ENCODE assay signal across 22 mouse cellular contexts in the genomic region with DNA sequence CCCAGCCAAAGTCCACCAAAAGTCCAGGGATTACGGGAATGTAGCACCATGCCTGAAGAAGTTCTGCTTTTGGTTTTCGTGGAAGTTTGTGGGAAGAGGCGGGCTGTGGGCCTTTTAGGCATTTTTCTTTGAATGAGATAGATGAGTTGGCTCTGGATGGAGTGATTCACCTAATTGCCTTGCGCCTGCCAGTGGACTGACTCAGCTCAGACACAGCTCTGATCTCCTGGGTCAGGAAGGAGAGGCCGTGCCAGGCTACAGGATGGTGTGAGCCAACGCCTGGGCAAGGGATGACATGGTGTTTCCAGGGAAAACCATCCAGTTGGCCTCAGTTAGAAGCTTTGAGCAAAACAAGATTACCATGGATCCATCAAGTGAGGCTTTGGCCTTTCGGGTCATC. TPM values are rescaled to one million over a fixed set of nuclear protein-coding genes. Genes with fewer than 3 reads are reported as not detected.
DNase-seq lines count a peak whose midpoint lies in the region; ATAC-seq and TF ChIP-seq lines count a peak whose summit lies in the region.
"Had no signal": no experiment of that assay in that cellular context is flagged by ENCODE, and none has a peak within 500 bp of the region (broad histone marks: within the 10 kb centered on the region; RNA-seq: fewer than 3 reads in every experiment).

No protein-coding gene starts in this region.

- H3K4me2 ChIP-seq in hindbrain, postnatal 0 days (ENCODE audit: low read depth, low read length): no peak overlapping the region
- H3K4me2 ChIP-seq: heart, embryonic 11.5 days had no signal

- H3K27ac ChIP-seq in gastrocnemius, adult 2 months: no peak overlapping the region
- H3K27ac ChIP-seq in hindbrain, postnatal 0 days: no peak overlapping the region
- no peak overlapping the region for H3K27ac ChIP-seq in midbrain, embryonic 10.5 days (replicated peaks)
- H3K27ac ChIP-seq: embryonic facial prominence, embryonic 10.5 days; forebrain, embryonic 10.5 days; hindbrain, embryonic 10.5 days; layer of hippocampus, adult 2 months; macrophage had no signal

- intact Hi-C loops in gastrocnemius, adult 2 months (cut with DNase I): loop anchor here (5.0 kb wide), 1 partner anchor 92 kb away; no protein-coding TSS in a partner anchor

- no peaks in the 10 kb centered on the region for H3K36me3 ChIP-seq in hindbrain, postnatal 0 days (ENCODE audit: insufficient read depth, low read length)
- H3K36me3 ChIP-seq in midbrain, embryonic 10.5 days: no peaks in the 10 kb centered on the region
- H3K36me3 ChIP-seq: embryonic facial prominence, embryonic 10.5 days; forebrain, embryonic 10.5 days; hindbrain, embryonic 10.5 days had no signal

- H3K9ac ChIP-seq in hindbrain, postnatal 0 days (replicated peaks; ENCODE audit: low read length): no peak overlapping the region

- H3K27me3 ChIP-seq in Patski: no peaks in the 10 kb centered on the region
- H3K27me3 ChIP-seq in hindbrain, postnatal 0 days (ENCODE audit: insufficient read depth, low read length): no peaks in the 10 kb centered on the region
- no peaks in the 10 kb centered on the region for H3K27me3 ChIP-seq in midbrain, embryonic 10.5 days (ENCODE audit: low read depth, poor library complexity, severe bottlenecking)

- peak; percentile 98 for ATAC-seq in Patski
- ATAC-seq in hindbrain, postnatal 0 days: no peak
- ATAC-seq in megakaryocyte, adult 5-6 weeks (ENCODE audit: poor library complexity, severe bottlenecking): no peak
- ATAC-seq: CD4-positive, CD25-positive, alpha-beta regulatory T cell, adult 4 months had no signal

- CTCF ChIA-PET in Patski (lab: Charles Lee): interaction anchor here (1.3 kb wide), 1 partner anchor 29 kb away, joined by 5 read pairs; no protein-coding TSS in a partner anchor

- TF ChIP-seq CTCF in gastrocnemius, adult 2 months (IDR thresholded peaks at IDR 0.05): no peak
- TF ChIP-seq CTCF in Patski (IDR thresholded peaks at IDR 0.05): no peak
- TF ChIP-seq CTCF in hindbrain, postnatal 0 days (IDR thresholded peaks at IDR 0.05; ENCODE audit: low read depth): no peak

- peak; percentile 37 for DNase-seq in gastrocnemius, adult 2 months
- DNase-seq in gastrocnemius, postnatal 25 days: no peak
- DNase-seq in 3134 (ENCODE audit: extremely low read depth, insufficient read length, low spot score): peak; percentile 78
- peak; percentile 83 for DNase-seq in Patski (ENCODE audit: low read depth, low spot score)
- peak; percentile 37 to 54 for DNase-seq in cerebellum, postnatal 10 days
- DNase-seq in hindbrain, postnatal 0 days (ENCODE audit: low spot score): no peak
- DNase-seq in midbrain, embryonic 10.5 days (ENCODE audit: low spot score): no peak
- DNase-seq: kidney, adult 9 months; right cerebral cortex, postnatal 4 days; thymus, postnatal 14 days had no signal

- POLR2A ChIA-PET in Patski (lab: Charles Lee): interaction anchor here (0.8 kb wide), 1 partner anchor 27 kb away, joined by 3 read pairs; no protein-coding TSS in a partner anchor

- H3K4me1 ChIP-seq in hindbrain, postnatal 0 days (ENCODE audit: insufficient read depth, low read length): no peaks in the 10 kb centered on the region
- peaks cover 5% of the 10 kb centered on the region; the same call in 1 of the 2 replicates for H3K4me1 ChIP-seq in midbrain, embryonic 10.5 days

- H3K9me3 ChIP-seq in hindbrain, postnatal 0 days (ENCODE audit: low read length): no peaks in the 10 kb centered on the region
- peaks cover 8% of the 10 kb centered on the region for H3K9me3 ChIP-seq in midbrain, embryonic 10.5 days (replicated peaks)

- no peak overlapping the region for H3K4me3 ChIP-seq in gastrocnemius, adult 2 months
- no peak overlapping the region for H3K4me3 ChIP-seq in hindbrain, postnatal 0 days (ENCODE audit: low read length)
- H3K4me3 ChIP-seq in midbrain, embryonic 10.5 days: no peak overlapping the region
- H3K4me3 ChIP-seq: embryonic facial prominence, embryonic 10.5 days; forebrain, embryonic 10.5 days; hindbrain, embryonic 10.5 days; layer of hippocampus, adult 2 months had no signal

- WGBS in hindbrain, postnatal 0 days: 93% methylated on average over 7 of the region's 7 CpGs
- whole genome bisulfite sequencing in midbrain, embryonic 10.5 days: 95% methylated on average over 7 of the region's 7 CpGs

- in situ Hi-C loops in Patski (cut with MboI; ENCODE audit: low pct_unique_long_range_greater_than_20kb): loop anchor here (10.0 kb wide), 1 partner anchor 184 kb away; no protein-coding TSS in a partner anchor

RNA-seq across cellular contexts. Expression of a gene that starts 8.1 kb away (rescaled TPM):
- 1 to 10 TPM in 1 of 2 experiments, under 1 TPM in 1; 0.89 to 1.3 TPM for total RNA-seq in gastrocnemius, adult 2 months (2021)
- total RNA-seq in gastrocnemius, postnatal 25 days (2021): under 1 TPM in 1 of 2 experiments, not detected in 1; 0.75 TPM
- polyA plus RNA-seq in Patski (2021): 87.9 TPM
- total RNA-seq in hindbrain, postnatal 0 days (2014; rRNA removed): 3.0 and 4.8 TPM in 2 replicates
- polyA plus RNA-seq in hindbrain, postnatal 0 days (2015; fragmentation: Nextera tagmentation; extraction: Ambion mirVana): 1.3 and 1.4 TPM in 2 replicates
- polyA plus RNA-seq in midbrain, embryonic 10.5 days (2016; fragmentation: Nextera tagmentation; extraction: Ambion mirVana): 0.68 and 1.0 TPM in 2 replicates
- 100 and 110 TPM in 2 replicates for total RNA-seq in megakaryocyte, adult 5-6 weeks (2015)
- total RNA-seq in megakaryocyte, adult 5-6 weeks (2017): 96.3 and 124 TPM in 2 replicates

RNA-seq across cellular contexts. Expression of a gene that starts 11.5 kb away (rescaled TPM):
- total RNA-seq in gastrocnemius, adult 2 months (2021): 1 to 10 TPM; 2.4 to 2.8 TPM
- 1 to 10 TPM; 4.4 to 4.5 TPM for total RNA-seq in gastrocnemius, postnatal 25 days (2021)
- 44.1 TPM for polyA plus RNA-seq in Patski (2021)
- total RNA-seq in hindbrain, postnatal 0 days (2014; rRNA removed): 423 and 447 TPM in 2 replicates
- polyA plus RNA-seq in hindbrain, postnatal 0 days (2015; fragmentation: Nextera tagmentation; extraction: Ambion mirVana): 97.9 and 101 TPM in 2 replicates
- 10.0 and 18.3 TPM in 2 replicates for polyA plus RNA-seq in midbrain, embryonic 10.5 days (2016; fragmentation: Nextera tagmentation; extraction: Ambion mirVana)
- total RNA-seq in megakaryocyte, adult 5-6 weeks (2015): not detected in 2 replicates
- not detected in 2 replicates for total RNA-seq in megakaryocyte, adult 5-6 weeks (2017)
- total RNA-seq: monocyte, adult 5-6 weeks had no signal
- polyA plus RNA-seq: CD4-positive, CD25-positive, alpha-beta regulatory T cell, adult 4 months; macrophage had no signal

RNA-seq across cellular contexts. Expression of a gene that starts 18.3 kb away (rescaled TPM):
- total RNA-seq in gastrocnemius, adult 2 months (2021): not detected
- total RNA-seq in gastrocnemius, postnatal 25 days (2021): not detected
- polyA plus RNA-seq in Patski (2021): not detected
- total RNA-seq in hindbrain, postnatal 0 days (2014; rRNA removed): not detected in 2 replicates
- not detected in 2 replicates for polyA plus RNA-seq in hindbrain, postnatal 0 days (2015; fragmentation: Nextera tagmentation; extraction: Ambion mirVana)
- not detected in 2 replicates for polyA plus RNA-seq in midbrain, embryonic 10.5 days (2016; fragmentation: Nextera tagmentation; extraction: Ambion mirVana)
- 0.74 and 1.8 TPM in 2 replicates for total RNA-seq in megakaryocyte, adult 5-6 weeks (2015)
- 0.66 and 0.94 TPM in 2 replicates for total RNA-seq in megakaryocyte, adult 5-6 weeks (2017)
- total RNA-seq: layer of hippocampus, adult 2 months; liver, adult 2 months; monocyte, adult 5-6 weeks had no signal
- polyA plus RNA-seq: brain, embryonic 14.5 days; embryonic facial prominence, embryonic 10.5 days; forebrain, embryonic 10.5 days; heart, embryonic 11.5 days; hindbrain, embryonic 10.5 days; liver, adult 2 months; macrophage had no signal

RNA-seq across cellular contexts. Expression of a gene that starts 36.5 kb away (rescaled TPM):
- 1 to 10 TPM; 3.5 to 6.5 TPM for total RNA-seq in gastrocnemius, adult 2 months (2021)
- total RNA-seq in gastrocnemius, postnatal 25 days (2021): 1 to 10 TPM; 4.0 TPM
- polyA plus RNA-seq in Patski (2021): 32.4 TPM
- 138 and 152 TPM in 2 replicates for total RNA-seq in hindbrain, postnatal 0 days (2014; rRNA removed)
- polyA plus RNA-seq in hindbrain, postnatal 0 days (2015; fragmentation: Nextera tagmentation; extraction: Ambion mirVana): 219 and 222 TPM in 2 replicates
- 116 and 127 TPM in 2 replicates for polyA plus RNA-seq in midbrain, embryonic 10.5 days (2016; fragmentation: Nextera tagmentation; extraction: Ambion mirVana)
- 0.69 TPM in 1 of 2 replicates, not detected in the other for total RNA-seq in megakaryocyte, adult 5-6 weeks (2015)
- total RNA-seq in megakaryocyte, adult 5-6 weeks (2017): 0.40 TPM in 1 of 2 replicates, not detected in the other

RNA-seq across cellular contexts. Expression of a gene that starts 41.9 kb away (rescaled TPM):
- not detected for total RNA-seq in gastrocnemius, adult 2 months (2021)
- not detected for total RNA-seq in gastrocnemius, postnatal 25 days (2021)
- polyA plus RNA-seq in Patski (2021): 0.21 TPM
- not detected in 2 replicates for total RNA-seq in hindbrain, postnatal 0 days (2014; rRNA removed)
- polyA plus RNA-seq in hindbrain, postnatal 0 days (2015; fragmentation: Nextera tagmentation; extraction: Ambion mirVana): 0.19 and 0.55 TPM in 2 replicates
- polyA plus RNA-seq in midbrain, embryonic 10.5 days (2016; fragmentation: Nextera tagmentation; extraction: Ambion mirVana): 0.64 and 0.99 TPM in 2 replicates
- not detected in 2 replicates for total RNA-seq in megakaryocyte, adult 5-6 weeks (2015)
- total RNA-seq in megakaryocyte, adult 5-6 weeks (2017): not detected in 2 replicates
- total RNA-seq: layer of hippocampus, adult 2 months; left cerebral cortex, postnatal 10 days; liver, adult 2 months; monocyte, adult 5-6 weeks had no signal
- polyA plus RNA-seq: brain, embryonic 14.5 days; CD4-positive, CD25-positive, alpha-beta regulatory T cell, adult 4 months; liver, adult 2 months; macrophage had no signal

Comparison
In these comparisons a context has a peak if more than half of its experiments do, and no peak if none do; other contexts are left out.
1. DNase-seq: peak in gastrocnemius, adult 2 months (single experiment), 3134 (single experiment), Patski (single experiment) and cerebellum, postnatal 10 days (2 of 2); none in gastrocnemius, postnatal 25 days (single experiment), hindbrain, postnatal 0 days (single experiment) and midbrain, embryonic 10.5 days (single experiment).
2. RNA of a gene that starts 8.1 kb away (total RNA-seq): 96.3 to 124 TPM in megakaryocyte, adult 5-6 weeks; 3.0 to 4.8 TPM in hindbrain, postnatal 0 days, 0.89 to 1.3 TPM in gastrocnemius, adult 2 months and 0.75 TPM in gastrocnemius, postnatal 25 days; every median in the first group is over 10 times any median in the second.
3. RNA of a gene that starts 11.5 kb away (total RNA-seq): 423 to 447 TPM in hindbrain, postnatal 0 days; 4.4 to 4.5 TPM in gastrocnemius, postnatal 25 days, 2.4 to 2.8 TPM in gastrocnemius, adult 2 months and not detected in megakaryocyte, adult 5-6 weeks; every median in the first group is over 10 times any median in the second.